Mouse (Mus musculus): ENCODE measurements at regions not wholly inside any gene's neighbourhood (a gene's known extent, or its start where the extent isn't known, plus 50 kb on each side); places are given as distances from the start of the nearest gene placed in this dataset.

DNA sequence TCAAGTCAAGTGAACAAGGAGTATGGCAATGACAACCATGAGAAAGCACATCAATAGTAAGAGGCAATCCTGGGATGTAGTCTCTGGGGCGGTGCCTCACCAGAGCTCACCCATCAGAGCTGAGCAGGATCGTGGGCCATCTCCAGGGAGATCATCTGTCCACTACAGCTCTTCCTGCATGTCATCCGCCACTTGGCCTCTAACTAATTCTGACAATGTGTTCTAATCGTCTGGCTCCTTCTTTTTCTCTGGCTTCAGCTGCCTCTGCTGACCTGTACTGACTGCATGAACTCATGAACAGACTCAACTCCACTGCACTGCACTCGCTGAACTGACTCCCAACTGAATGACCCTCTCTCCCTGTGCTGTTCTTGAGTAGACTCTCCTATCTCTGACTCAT is 277.9 kb upstream of the Far2 start:
- Histone ChIP-seq H3K9me3 (ENCODE audit: control insufficient read depth, low read length) (no peaks in the 10 kb centered on the region), H3K4me3 (ENCODE audit: low read depth, low read length) (no peak overlapping the region), H3K36me3 (ENCODE audit: control insufficient read depth, insufficient read depth, low read length) (no peaks in the 10 kb centered on the region), H3K4me2 (ENCODE audit: low read length) (no peak overlapping the region), H3K4me1 (replicated peaks; ENCODE audit: control insufficient read depth, insufficient read depth, low read length) (no peaks in the 10 kb centered on the region), H3K9ac (ENCODE audit: low read length) (no peak overlapping the region), H3K27ac (ENCODE audit: low read depth) (no peak overlapping the region), H3K27me3 (replicated peaks; ENCODE audit: control insufficient read depth, insufficient read depth, low read length) (no peaks in the 10 kb centered on the region)
- ATAC-seq (replicated peaks; ENCODE audit: low FRiP score, low TSS enrichment, low read depth) (no peak), DNase-seq (ENCODE audit: low spot score) (no peak)
- 78% methylated on average over 5 of the region's 5 CpGs for WGBS

DNA sequence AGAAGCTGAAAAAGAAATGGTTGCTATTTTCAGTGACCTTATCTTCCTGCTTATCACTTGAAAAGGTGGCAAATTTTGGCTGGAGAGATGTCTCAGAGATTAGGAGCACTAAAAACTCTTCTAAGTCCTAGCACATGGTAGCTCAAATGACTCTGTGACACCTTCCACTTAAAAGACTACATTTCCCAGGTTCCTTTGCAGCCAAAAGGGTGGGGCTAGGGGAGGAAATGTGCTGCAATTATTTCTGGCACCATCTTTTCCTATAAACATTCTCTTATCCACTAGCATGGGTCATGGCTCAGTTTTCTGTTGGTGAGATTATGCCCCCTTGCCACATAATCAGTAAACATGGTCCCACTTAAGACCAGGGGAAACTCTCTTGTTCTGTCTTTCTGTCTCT is 277.0 kb upstream of the Far2 start:
- no peaks in the 10 kb centered on the region for H3K9me3 ChIP-seq (ENCODE audit: control insufficient read depth, low read length)
- no peak overlapping the region for H3K4me2 ChIP-seq (ENCODE audit: low read length)
- no peak overlapping the region for H3K4me3 ChIP-seq (ENCODE audit: low read depth, low read length)
- ATAC-seq (replicated peaks; ENCODE audit: low FRiP score, low TSS enrichment, low read depth) (no peak), DNase-seq (ENCODE audit: low spot score) (no peak)
- H3K9ac ChIP-seq (ENCODE audit: low read length): no peak overlapping the region
- no peaks in the 10 kb centered on the region for H3K4me1 ChIP-seq (replicated peaks; ENCODE audit: control insufficient read depth, insufficient read depth, low read length)
- no peak overlapping the region for H3K27ac ChIP-seq (ENCODE audit: low read depth)
- no peaks in the 10 kb centered on the region for H3K36me3 ChIP-seq (ENCODE audit: control insufficient read depth, insufficient read depth, low read length)
- no peaks in the 10 kb centered on the region for H3K27me3 ChIP-seq (replicated peaks; ENCODE audit: control insufficient read depth, insufficient read depth, low read length)

DNA sequence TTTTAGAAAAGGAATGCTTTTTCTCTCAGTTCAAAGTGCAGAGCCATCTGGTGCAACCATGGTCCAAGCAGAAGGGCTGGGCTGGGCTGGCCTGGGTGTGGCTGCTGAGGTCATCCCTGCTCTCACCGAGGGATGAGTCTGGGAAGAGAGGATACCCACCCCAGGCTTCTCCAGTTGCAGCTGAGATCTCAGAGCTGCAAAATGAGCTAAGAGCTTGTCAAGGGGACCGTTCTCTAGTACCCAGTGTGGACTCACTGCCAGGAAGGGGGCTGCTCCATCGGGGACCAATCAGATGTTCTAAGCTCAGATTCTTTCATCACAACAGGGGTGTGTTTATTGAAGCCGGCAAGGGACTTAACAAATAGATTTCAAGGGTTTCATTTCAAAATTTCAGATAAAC is 275.6 kb upstream of the Far2 start:
- Histone ChIP-seq H3K36me3 (ENCODE audit: control insufficient read depth, insufficient read depth, low read length) (no peaks in the 10 kb centered on the region), H3K27ac (ENCODE audit: low read depth) (no peak overlapping the region), H3K9me3 (ENCODE audit: control insufficient read depth, low read length) (no peaks in the 10 kb centered on the region), H3K4me2 (ENCODE audit: low read length) (no peak overlapping the region), H3K9ac (ENCODE audit: low read length) (no peak overlapping the region), H3K27me3 (replicated peaks; ENCODE audit: control insufficient read depth, insufficient read depth, low read length) (no peaks in the 10 kb centered on the region), H3K4me3 (ENCODE audit: low read depth, low read length) (no peak overlapping the region), H3K4me1 (replicated peaks; ENCODE audit: control insufficient read depth, insufficient read depth, low read length) (no peaks in the 10 kb centered on the region)
- WGBS: 29% methylated on average over 4 of the region's 4 CpGs
- ATAC-seq (replicated peaks; ENCODE audit: low FRiP score, low TSS enrichment, low read depth) (no peak), DNase-seq (ENCODE audit: low spot score) (no peak)

DNA sequence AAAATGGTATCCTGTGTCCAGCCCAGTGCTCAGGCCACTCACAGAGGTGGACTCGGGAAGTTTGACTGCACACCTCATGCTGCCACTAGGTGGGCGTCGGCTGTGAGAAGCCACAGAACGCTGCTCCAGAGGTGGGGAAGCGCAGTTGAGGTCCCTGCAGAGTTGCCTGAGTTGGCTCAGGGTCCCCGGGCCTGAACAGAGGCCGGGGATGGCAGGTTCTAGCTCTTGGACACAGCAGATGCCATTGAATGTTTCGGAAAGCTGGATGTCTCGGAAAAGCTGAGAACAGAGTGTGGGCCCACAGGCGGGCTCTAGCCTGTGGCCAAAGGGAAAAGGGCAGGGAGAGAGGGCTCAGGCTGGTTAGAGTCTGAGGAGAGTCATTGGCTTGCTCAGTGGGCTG is 273.2 kb upstream of the Far2 start:
- ATAC-seq (replicated peaks; ENCODE audit: low FRiP score, low TSS enrichment, low read depth): no peak
- WGBS: 85% methylated on average over 10 of the region's 10 CpGs

DNA sequence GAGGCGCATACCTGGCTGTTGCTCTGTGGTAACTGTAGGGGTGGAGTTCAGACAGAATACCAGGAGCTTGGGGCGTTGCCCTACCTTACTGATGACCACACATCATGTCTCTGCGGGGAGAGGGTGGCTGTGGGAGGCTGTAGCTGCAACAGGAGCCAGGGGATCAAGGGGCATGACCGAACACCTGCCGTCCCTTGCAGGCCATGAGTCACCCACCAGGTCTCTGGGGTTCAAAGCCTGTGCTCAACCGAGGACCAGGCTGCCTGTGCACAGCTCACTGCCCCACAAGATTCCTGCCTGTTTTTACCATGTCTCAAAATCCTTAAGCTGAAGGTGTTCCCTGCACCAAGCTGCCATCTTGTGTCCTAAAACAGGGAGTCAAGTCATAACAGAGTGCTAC is 272.4 kb upstream of the Far2 start:
- 86% methylated on average over 6 of the region's 6 CpGs for WGBS
- H3K9ac ChIP-seq (ENCODE audit: low read length): no peak overlapping the region
- H3K36me3 ChIP-seq (ENCODE audit: control insufficient read depth, insufficient read depth, low read length): no peaks in the 10 kb centered on the region
- H3K27me3 ChIP-seq (replicated peaks; ENCODE audit: control insufficient read depth, insufficient read depth, low read length): no peaks in the 10 kb centered on the region
- no peak overlapping the region for H3K4me2 ChIP-seq (ENCODE audit: low read length)
- DNase-seq (ENCODE audit: low spot score) (no peak), ATAC-seq (replicated peaks; ENCODE audit: low FRiP score, low TSS enrichment, low read depth) (no peak)
- no peaks in the 10 kb centered on the region for H3K4me1 ChIP-seq (replicated peaks; ENCODE audit: control insufficient read depth, insufficient read depth, low read length)
- no peaks in the 10 kb centered on the region for H3K9me3 ChIP-seq (ENCODE audit: control insufficient read depth, low read length)
- H3K27ac ChIP-seq (ENCODE audit: low read depth): no peak overlapping the region
- H3K4me3 ChIP-seq (ENCODE audit: low read depth, low read length): no peak overlapping the region

More for the DNA sequence above, 273.2 kb upstream of the Far2 start:
- no peaks in the 10 kb centered on the region for H3K9me3 ChIP-seq (ENCODE audit: control insufficient read depth, low read length)
- H3K27ac ChIP-seq (ENCODE audit: low read depth): no peak overlapping the region
- no peak overlapping the region for H3K4me2 ChIP-seq (ENCODE audit: low read length)
- no peak overlapping the region for H3K9ac ChIP-seq (ENCODE audit: low read length)
- no peak for DNase-seq (ENCODE audit: low spot score)
- H3K4me3 ChIP-seq (ENCODE audit: low read depth, low read length): no peak overlapping the region
- no peaks in the 10 kb centered on the region for H3K36me3 ChIP-seq (ENCODE audit: control insufficient read depth, insufficient read depth, low read length)
- H3K27me3 ChIP-seq (replicated peaks; ENCODE audit: control insufficient read depth, insufficient read depth, low read length): no peaks in the 10 kb centered on the region
- no peaks in the 10 kb centered on the region for H3K4me1 ChIP-seq (replicated peaks; ENCODE audit: control insufficient read depth, insufficient read depth, low read length)

DNA sequence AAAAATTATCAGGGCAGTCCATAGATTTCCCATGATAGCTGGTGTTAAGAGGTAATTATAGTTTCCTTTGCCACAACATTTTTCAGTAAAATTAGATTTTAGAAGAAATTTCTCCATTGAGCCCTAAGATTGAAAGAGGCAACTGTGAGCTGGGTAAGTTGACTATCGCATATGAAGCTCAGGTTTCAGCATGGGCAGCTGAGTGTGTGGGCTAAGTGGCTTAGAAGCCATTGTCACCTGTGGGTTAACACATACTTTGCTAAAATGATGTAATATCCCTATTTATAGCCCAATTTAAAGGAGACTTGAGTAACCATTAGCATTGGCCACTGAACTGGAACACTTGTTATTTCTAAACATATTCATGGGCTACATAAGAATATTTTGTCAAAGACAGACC is 267.6 kb upstream of the Far2 start:
- Histone ChIP-seq H3K4me3 (ENCODE audit: low read depth, low read length) (no peak overlapping the region), H3K4me2 (ENCODE audit: low read length) (no peak overlapping the region), H3K9ac (ENCODE audit: low read length) (no peak overlapping the region), H3K27ac (ENCODE audit: low read depth) (no peak overlapping the region), H3K36me3 (ENCODE audit: control insufficient read depth, insufficient read depth, low read length) (no peaks in the 10 kb centered on the region), H3K9me3 (ENCODE audit: control insufficient read depth, low read length) (no peaks in the 10 kb centered on the region), H3K4me1 (replicated peaks; ENCODE audit: control insufficient read depth, insufficient read depth, low read length) (no peaks in the 10 kb centered on the region), H3K27me3 (replicated peaks; ENCODE audit: control insufficient read depth, insufficient read depth, low read length) (no peaks in the 10 kb centered on the region)
- WGBS: 86% methylated on average over 1 of the region's 1 CpGs
- ATAC-seq (replicated peaks; ENCODE audit: low FRiP score, low TSS enrichment, low read depth): no peak
- DNase-seq (ENCODE audit: low spot score): no peak

DNA sequence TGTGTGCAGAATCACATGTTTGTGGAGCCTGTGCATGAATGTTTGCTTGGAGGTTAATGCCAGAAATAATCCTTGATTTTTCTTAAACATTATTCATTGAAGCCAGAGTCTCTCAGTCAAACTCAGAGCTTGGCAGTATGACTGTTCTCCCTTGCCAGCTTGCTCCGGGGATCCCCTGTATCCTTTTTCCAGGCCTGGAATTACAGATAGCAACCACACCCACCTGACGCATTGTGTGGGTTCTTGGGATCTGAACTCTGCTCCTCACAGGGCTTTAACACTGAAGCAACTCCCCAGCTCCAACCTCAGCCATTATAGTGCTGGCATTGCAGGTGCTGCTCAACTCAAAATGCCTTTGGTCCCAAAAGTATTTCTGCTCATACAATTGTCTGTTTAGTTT is 262.8 kb upstream of the Far2 start:
- Histone ChIP-seq H3K9me3 (ENCODE audit: control insufficient read depth, low read length) (no peaks in the 10 kb centered on the region), H3K4me1 (replicated peaks; ENCODE audit: control insufficient read depth, insufficient read depth, low read length) (no peaks in the 10 kb centered on the region), H3K27ac (ENCODE audit: low read depth) (no peak overlapping the region), H3K36me3 (ENCODE audit: control insufficient read depth, insufficient read depth, low read length) (no peaks in the 10 kb centered on the region), H3K27me3 (replicated peaks; ENCODE audit: control insufficient read depth, insufficient read depth, low read length) (no peaks in the 10 kb centered on the region), H3K4me3 (ENCODE audit: low read depth, low read length) (no peak overlapping the region), H3K4me2 (ENCODE audit: low read length) (no peak overlapping the region), H3K9ac (ENCODE audit: low read length) (no peak overlapping the region)
- ATAC-seq (replicated peaks; ENCODE audit: low FRiP score, low TSS enrichment, low read depth) (no peak), DNase-seq (ENCODE audit: low spot score) (no peak)
- 80% methylated on average over 2 of the region's 2 CpGs for WGBS

DNA sequence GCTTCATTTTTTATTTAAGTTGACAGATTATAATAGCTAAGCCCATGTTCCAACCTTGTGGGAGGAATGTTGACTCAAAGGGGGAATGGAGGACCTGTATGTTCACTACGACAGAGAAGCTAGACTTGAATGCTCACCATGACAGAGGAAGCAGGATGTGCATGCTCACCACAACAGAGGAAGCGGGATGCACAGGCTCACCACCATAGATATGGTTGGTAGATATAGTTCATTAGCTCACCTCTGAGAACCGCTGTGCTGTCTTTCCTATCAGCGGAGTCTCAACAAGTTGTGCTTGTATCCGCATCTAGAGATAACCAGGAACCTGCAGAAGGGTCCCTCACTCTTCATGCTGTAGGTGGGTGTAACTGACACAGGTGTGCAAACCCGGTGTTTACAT is 262.2 kb upstream of the Far2 start:
- no peaks in the 10 kb centered on the region for H3K27me3 ChIP-seq (replicated peaks; ENCODE audit: control insufficient read depth, insufficient read depth, low read length)
- no peaks in the 10 kb centered on the region for H3K36me3 ChIP-seq (ENCODE audit: control insufficient read depth, insufficient read depth, low read length)
- no peak overlapping the region for H3K4me2 ChIP-seq (ENCODE audit: low read length)
- no peak overlapping the region for H3K4me3 ChIP-seq (ENCODE audit: low read depth, low read length)
- ATAC-seq (replicated peaks; ENCODE audit: low FRiP score, low TSS enrichment, low read depth): no peak
- WGBS: 92% methylated on average over 6 of the region's 6 CpGs
- H3K9me3 ChIP-seq (ENCODE audit: control insufficient read depth, low read length): no peaks in the 10 kb centered on the region
- H3K4me1 ChIP-seq (replicated peaks; ENCODE audit: control insufficient read depth, insufficient read depth, low read length): no peaks in the 10 kb centered on the region
- DNase-seq (ENCODE audit: low spot score): no peak
- no peak overlapping the region for H3K9ac ChIP-seq (ENCODE audit: low read length)
- no peak overlapping the region for H3K27ac ChIP-seq (ENCODE audit: low read depth)

DNA sequence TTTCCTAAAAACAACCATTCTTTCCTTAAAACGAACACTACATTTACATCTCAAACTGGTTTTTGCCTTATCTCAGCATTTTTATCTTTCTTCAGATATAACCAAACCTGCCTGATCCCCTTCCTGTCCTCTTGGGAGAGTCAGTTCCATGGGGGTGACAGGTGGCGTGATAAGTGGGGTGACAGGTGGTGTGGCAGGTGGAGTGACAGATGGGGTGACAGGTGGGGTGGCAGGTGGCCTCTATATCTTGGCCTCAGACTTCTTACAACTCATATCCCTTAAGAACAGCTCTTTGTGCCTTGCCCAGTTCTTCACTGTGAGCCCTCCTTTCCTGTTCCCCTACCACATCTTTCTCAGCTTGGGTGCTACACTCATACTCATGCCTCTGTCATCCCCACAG is 259.0 kb upstream of the Far2 start:
- no peak overlapping the region for H3K4me3 ChIP-seq (ENCODE audit: low read depth, low read length)
- no peaks in the 10 kb centered on the region for H3K27me3 ChIP-seq (replicated peaks; ENCODE audit: control insufficient read depth, insufficient read depth, low read length)
- H3K27ac ChIP-seq (ENCODE audit: low read depth): no peak overlapping the region
- WGBS: 80% methylated on average over 2 of the region's 2 CpGs
- H3K36me3 ChIP-seq (ENCODE audit: control insufficient read depth, insufficient read depth, low read length): no peaks in the 10 kb centered on the region
- H3K9me3 ChIP-seq (ENCODE audit: control insufficient read depth, low read length): no peaks in the 10 kb centered on the region
- ATAC-seq (replicated peaks; ENCODE audit: low FRiP score, low TSS enrichment, low read depth): no peak
- no peak for DNase-seq (ENCODE audit: low spot score)
- no peaks in the 10 kb centered on the region for H3K4me1 ChIP-seq (replicated peaks; ENCODE audit: control insufficient read depth, insufficient read depth, low read length)
- no peak overlapping the region for H3K4me2 ChIP-seq (ENCODE audit: low read length)
- no peak overlapping the region for H3K9ac ChIP-seq (ENCODE audit: low read length)
